ENCODE assay signal across 25 mouse cellular contexts in the genomic region with DNA sequence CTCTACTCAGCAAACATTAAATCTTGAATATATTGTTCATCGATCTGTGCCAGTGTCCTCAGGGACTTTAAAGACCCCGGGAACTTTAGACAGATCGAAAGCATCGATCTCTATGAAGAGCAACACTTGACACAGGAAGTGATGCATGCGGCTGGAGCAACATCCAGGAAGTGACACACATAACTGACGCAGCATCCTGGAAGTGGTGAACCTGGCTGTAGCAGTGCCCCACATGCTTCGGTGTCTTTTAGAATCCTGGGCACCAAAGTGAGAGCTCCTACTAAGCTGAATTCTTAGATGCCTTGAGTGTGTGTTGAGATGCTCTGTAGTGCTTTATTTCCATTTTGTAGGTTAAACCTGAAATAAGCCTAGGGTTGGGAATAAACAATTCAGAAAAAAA. TPM values are rescaled to one million over a fixed set of nuclear protein-coding genes. Genes with fewer than 3 reads are reported as not detected.
"Had no signal": no experiment of that assay in that cellular context is flagged by ENCODE, and none has a peak within 500 bp of the region (broad histone marks: within the 10 kb centered on the region; RNA-seq: fewer than 3 reads in every experiment).

No protein-coding gene starts in this region.

- H3K4me3 ChIP-seq: liver, embryonic 13.5 days; liver, embryonic 15.5 days; lung, embryonic 15.5 days; megakaryocyte, embryonic 14.5 days; midbrain, embryonic 13.5 days; midbrain, embryonic 15.5 days; neural tube, embryonic 12.5 days; stomach, embryonic 15.5 days had no signal

- DNase-seq: liver, embryonic 13.5 days; liver, postnatal 0 days; lung, adult 2 months; lung, postnatal 14 days; lung, postnatal 36 days; right cerebral cortex, postnatal 14 days; thymus, adult 2 months; thymus, postnatal 25 days; thymus, postnatal 4 days had no signal

- H3K4me2 ChIP-seq: liver, embryonic 13.5 days; liver, embryonic 15.5 days; lung, embryonic 15.5 days; midbrain, embryonic 13.5 days; midbrain, embryonic 15.5 days; neural tube, embryonic 12.5 days; stomach, embryonic 15.5 days had no signal

- H3K27me3 ChIP-seq: liver, embryonic 13.5 days; liver, embryonic 15.5 days; lung, embryonic 15.5 days; megakaryocyte, embryonic 14.5 days; midbrain, embryonic 13.5 days; midbrain, embryonic 15.5 days; neural tube, embryonic 12.5 days; stomach, embryonic 15.5 days had no signal

- H3K9me3 ChIP-seq: liver, embryonic 13.5 days; liver, embryonic 15.5 days; lung, embryonic 15.5 days; midbrain, embryonic 13.5 days; midbrain, embryonic 15.5 days; neural tube, embryonic 12.5 days; stomach, embryonic 15.5 days had no signal

- H3K27ac ChIP-seq: liver, embryonic 13.5 days; liver, embryonic 15.5 days; lung, embryonic 15.5 days; macrophage; midbrain, embryonic 13.5 days; midbrain, embryonic 15.5 days; neural tube, embryonic 12.5 days; stomach, embryonic 15.5 days; stomach, postnatal 0 days had no signal

- ATAC-seq: liver, postnatal 0 days; lung, postnatal 0 days; midbrain, embryonic 13.5 days; midbrain, embryonic 15.5 days had no signal

- H3K4me1 ChIP-seq: liver, embryonic 13.5 days; liver, embryonic 15.5 days; lung, embryonic 15.5 days; megakaryocyte, embryonic 14.5 days; midbrain, embryonic 13.5 days; midbrain, embryonic 15.5 days; neural tube, embryonic 12.5 days; stomach, embryonic 15.5 days had no signal

- H3K9ac ChIP-seq: liver, embryonic 13.5 days; liver, embryonic 15.5 days; liver, postnatal 0 days; lung, embryonic 15.5 days; midbrain, embryonic 13.5 days; midbrain, embryonic 15.5 days; neural tube, embryonic 12.5 days; stomach, embryonic 15.5 days had no signal

- H3K36me3 ChIP-seq: liver, embryonic 13.5 days; liver, embryonic 15.5 days; lung, embryonic 15.5 days; midbrain, embryonic 13.5 days; midbrain, embryonic 15.5 days; neural tube, embryonic 12.5 days; stomach, embryonic 15.5 days had no signal

RNA-seq across cellular contexts. Expression of gene Mepe, which starts 59.4 kb away (rescaled TPM):
- total RNA-seq: midbrain, postnatal 0 days; monocyte, adult 5-6 weeks had no signal
- polyA plus RNA-seq: liver, embryonic 13.5 days; liver, embryonic 15.5 days; liver, postnatal 0 days; lung, adult 2 months; lung, embryonic 15.5 days; lung, postnatal 0 days; macrophage; midbrain, embryonic 13.5 days; midbrain, embryonic 15.5 days; midbrain, postnatal 0 days; neural tube, embryonic 12.5 days; neural tube, embryonic 14.5 days; spleen, adult 2 months; stomach, embryonic 15.5 days; stomach, postnatal 0 days; testis, adult 2 months; thymus, adult 2 months; urinary bladder, adult 2 months had no signal
